Mouse (Mus musculus) adrenal gland, adult (tissue): ENCODE results near the gene Olfr1012.
"Not testable (repeated sequence)": the region's sequence is repeated elsewhere in the genome, so short reads cannot be mapped to it uniquely, and the experiment has no call there.

Source experiments
- DNase-seq, 2 experiments: peaks; one replicate each; pipeline ENCODE4 v3.0.0; 2022 to 2023; ENCODE audit warnings: low spot score in 1 of 2; ENCODE audit not compliant: inconsistent age in 2 of 2

Olfr1012 gene

DNA sequence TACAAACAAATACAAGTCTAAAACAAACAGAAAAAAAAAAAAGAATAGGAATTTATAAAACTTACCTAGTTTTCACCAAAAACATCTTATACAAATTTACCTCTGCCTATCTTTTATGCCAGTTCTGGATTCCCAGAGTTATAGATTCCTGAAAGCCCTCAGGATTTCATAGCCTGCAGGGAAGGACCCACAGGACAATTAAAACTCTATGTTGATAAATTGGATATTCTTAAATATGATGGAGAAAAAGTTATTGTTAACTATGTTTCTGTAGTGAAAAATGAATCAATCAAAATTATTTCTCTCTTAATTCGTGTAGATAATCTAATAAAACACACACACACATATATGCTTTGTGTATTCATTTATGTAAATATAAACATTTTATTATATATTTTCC lies at the start of gene Olfr1012:
TSS of gene Olfr1012 (minus strand) at position 101 of the 400 bp plus-strand sequence.
- DNase-seq = no peak

DNA sequence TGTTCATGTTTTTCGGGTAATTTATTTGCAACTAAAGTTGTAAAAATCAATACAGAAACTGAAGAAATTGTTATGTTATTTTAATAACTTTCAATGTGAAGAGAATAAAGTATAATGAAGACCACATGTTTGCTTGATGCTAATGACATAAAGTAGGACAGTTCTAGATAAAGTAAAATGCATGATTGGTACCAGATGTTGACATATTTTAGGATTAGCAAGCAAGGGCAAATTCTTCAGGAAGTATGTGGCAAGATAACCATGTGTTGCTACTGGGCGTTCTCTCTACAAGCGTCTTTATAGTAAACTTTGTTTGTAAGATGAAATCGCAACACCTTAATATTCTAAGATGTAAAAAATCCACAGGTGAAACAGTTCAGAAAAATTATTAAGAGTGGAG lies 41.9 kb upstream of the Olfr1012 start:
- DNase-seq = no peak

- no peak for DNase-seq
These were observed 39.9 kb upstream of the Olfr1012 start, which contains the start of gene Olfr1016 for GRCm38 (mm10) chr2:85802444-85802843. Gene Olfr1016, minus strand, starts transcription at chr2:85802544.

DNA sequence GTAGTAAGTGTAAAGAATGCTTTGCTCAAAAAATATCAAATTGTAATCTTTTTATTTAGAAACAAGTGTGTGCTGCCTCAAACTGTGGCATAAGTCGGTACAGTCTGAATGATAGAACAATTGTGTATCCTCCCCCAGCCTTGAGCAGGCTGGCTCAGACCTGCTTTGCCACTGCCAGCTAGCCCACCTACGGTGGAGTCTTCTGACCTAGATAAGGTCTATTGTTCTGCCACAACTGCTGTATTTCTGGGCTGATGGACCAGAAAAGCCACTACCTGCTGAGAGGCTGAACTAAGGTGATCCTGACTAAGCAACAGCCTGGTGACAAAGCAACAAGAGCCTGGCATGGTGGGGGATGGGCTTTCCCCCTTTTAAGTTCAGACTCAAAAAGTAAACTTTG lies 29.8 kb upstream of the Olfr1012 start:
- no peak for DNase-seq

DNA sequence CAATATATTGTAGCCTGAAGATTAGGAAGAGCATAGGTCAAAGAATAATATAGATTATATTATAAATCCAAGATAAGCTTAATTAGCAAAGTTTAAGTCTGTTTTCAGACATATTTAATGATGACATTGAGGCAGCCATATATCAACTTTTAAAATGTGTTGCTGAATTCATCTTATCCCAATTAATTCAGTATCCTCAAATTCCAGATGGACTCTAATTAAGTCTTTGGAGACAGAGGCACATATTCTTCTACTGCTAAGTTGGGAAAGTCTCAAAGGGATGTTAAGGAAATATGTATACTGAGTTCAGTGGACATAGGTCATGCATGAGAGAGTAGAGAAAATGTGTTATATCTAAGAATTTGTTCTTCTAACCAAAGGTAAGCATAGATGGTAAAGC lies 19.2 kb upstream of the Olfr1012 start, which contains the start of gene Olfr1015:
TSS of gene Olfr1015 (plus strand) at position 301 of the 400 bp plus-strand sequence.
- DNase-seq = no peak

DNA sequence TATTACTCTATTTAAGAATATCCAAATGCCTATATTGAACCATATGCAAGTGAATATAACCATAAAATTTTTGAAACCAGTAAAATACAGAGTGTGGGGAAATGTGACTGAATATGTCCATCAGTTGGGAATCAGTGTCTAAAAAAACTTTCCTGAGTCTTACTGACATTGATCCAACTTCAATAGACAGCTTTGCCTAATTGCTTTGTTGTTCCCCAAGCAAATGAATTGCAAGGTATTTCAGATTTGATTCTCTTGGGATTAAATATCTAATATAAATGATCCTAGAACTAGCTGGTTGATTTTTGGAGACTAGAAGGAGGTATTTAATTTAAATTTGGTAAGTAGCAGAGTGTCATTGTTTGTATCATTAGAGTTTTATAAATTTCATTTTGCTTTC lies 9.8 kb upstream of the Olfr1012 start, which contains the start of gene Olfr1014:
TSS of gene Olfr1014 (plus strand) at position 301 of the 400 bp plus-strand sequence.
- no peak for DNase-seq

GRCm38 (mm10) chr2:85766798-85767197 lies 4.2 kb upstream of the Olfr1012 start, which contains the start of gene Olfr1013:
Gene Olfr1013, plus strand, starts transcription at chr2:85767098.
- no peak for DNase-seq

DNA sequence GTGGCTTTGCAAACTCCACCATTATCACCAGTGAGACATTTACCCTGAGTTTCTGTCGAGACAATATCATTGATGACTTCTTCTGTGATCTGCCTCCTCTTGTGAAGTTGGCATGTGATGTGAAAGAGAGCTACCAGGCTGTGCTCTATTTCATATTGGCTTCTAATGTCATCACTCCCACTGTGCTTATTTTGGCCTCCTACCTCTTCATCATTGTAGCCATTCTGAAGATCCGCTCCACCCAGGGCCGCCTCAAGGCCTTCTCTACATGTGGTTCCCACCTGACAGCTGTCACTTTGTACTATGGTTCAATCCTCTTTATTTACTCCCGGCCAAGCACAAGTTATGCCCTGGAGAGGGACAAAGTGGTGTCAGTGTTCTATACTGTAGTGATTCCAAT lies 8.7 kb downstream of the Olfr1012 start:
- no peak for DNase-seq

DNA sequence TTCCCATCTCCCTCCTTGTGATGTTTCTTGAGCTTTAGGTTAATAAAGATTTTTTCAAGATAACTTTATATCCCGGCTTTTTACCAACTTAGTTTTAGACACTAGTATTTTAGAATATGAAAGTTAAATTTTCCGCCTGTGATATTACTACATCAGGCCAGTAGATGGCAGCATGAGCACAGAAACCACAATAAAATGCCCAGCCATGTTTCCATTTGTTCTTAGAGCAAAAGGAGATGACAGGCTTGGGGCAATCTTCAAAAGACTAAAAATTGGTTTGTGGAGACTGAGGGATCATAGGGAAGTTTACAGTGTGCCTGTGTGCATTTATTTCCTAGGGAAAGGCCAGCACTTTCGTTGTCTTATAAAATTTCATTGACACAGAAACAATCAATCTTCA lies 36.8 kb downstream of the Olfr1012 start:
- peak; percentile 8 to 46 for DNase-seq

DNA sequence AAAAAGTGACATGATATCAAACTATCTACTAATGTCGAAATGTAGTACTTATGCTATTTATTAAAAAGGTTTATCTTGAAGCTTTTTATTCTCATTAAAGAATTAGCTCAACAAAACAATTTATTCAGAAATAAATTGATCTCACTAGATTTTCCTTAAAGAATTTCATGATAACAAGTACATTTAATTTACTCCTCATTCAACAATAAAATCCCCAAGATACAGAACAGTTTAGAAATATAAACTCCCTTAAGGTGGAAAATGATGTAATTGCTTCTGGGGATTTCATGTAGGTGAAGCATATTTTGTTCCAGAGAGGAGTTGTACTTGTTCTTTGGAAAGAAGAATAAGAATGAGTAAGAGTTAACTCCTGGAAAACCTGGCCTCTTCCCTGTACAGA lies 47.4 kb downstream of the Olfr1012 start, which contains the start of gene Olfr1009:
TSS of gene Olfr1009 (plus strand) at position 301 of the 400 bp plus-strand sequence.
- DNase-seq = no peak

- DNase-seq = no peak
These were observed 51.4 kb downstream of the Olfr1012 start for GRCm38 (mm10) chr2:85711159-85711558.

DNA sequence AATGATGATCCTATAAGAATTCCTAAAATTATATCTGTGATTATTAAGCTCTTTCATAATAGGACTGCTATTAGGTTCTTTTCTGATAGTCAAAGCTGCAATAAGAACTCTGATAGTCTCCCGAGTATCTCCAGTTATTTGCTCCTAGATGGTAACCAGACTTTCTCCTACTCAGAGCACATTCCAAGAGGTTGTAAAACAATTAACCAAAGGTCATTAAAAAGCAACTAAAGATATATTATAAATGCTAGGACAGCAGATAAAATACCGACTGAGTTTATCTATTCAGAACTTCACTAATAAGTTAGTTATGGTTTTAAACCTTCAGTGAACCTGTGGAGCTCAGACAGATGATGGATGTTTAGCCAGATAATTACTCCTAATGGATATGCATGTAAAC lies 51.9 kb downstream of the Olfr1012 start:
- not testable (repeated sequence) for DNase-seq
